Mouse (Mus musculus) layer of hippocampus, adult 6 months (tissue): ENCODE results near the gene Pdgfd. TPM values are rescaled to one million over a fixed set of nuclear protein-coding genes. Genes with fewer than 3 reads are reported as not detected.

ENCODE experiments used
- long read RNA-seq, 2 experiments: library from polyadenylated mRNA; unstranded; transcript quantifications; one replicate each; pipeline ENCODE4 v2.0.0; 2019 to 2020
- polyA plus RNA-seq: library from polyadenylated mRNA; unstranded; fragments of <200 nt; fragmentation: Nextera tagmentation; gene quantifications from 2 replicates; pipeline ENCODE4 v1.2.3, GENCODE M21; 2021

The Pdgfd gene
- 3.4 and 4.8 TPM in 2 replicates for polyA plus RNA-seq
- long read RNA-seq, experiment 1, transcript Pdgfd-201 (7 exons, 3,131 nt): major isoform, 6 of 8 reads
- long read RNA-seq, experiment 1, partial matches to known transcripts: 1 of 8 reads
- long read RNA-seq, experiment 1, other reads (novel, unspliced or antisense): 1 of 8 reads
- long read RNA-seq, experiment 2, transcript Pdgfd-203 (6 exons, 2,862 nt): minor isoform, 7 of 35 reads
- long read RNA-seq, experiment 2, transcript Pdgfd-201 (7 exons, 3,131 nt): minor isoform, 10 of 35 reads
- long read RNA-seq, experiment 2, transcript Pdgfd-202 (7 exons, 1,795 nt): major isoform, 12 of 35 reads
- long read RNA-seq, experiment 2, partial matches to known transcripts: 0 of 35 reads
- long read RNA-seq, experiment 2, other reads (novel, unspliced or antisense): 6 of 35 reads

DNA sequence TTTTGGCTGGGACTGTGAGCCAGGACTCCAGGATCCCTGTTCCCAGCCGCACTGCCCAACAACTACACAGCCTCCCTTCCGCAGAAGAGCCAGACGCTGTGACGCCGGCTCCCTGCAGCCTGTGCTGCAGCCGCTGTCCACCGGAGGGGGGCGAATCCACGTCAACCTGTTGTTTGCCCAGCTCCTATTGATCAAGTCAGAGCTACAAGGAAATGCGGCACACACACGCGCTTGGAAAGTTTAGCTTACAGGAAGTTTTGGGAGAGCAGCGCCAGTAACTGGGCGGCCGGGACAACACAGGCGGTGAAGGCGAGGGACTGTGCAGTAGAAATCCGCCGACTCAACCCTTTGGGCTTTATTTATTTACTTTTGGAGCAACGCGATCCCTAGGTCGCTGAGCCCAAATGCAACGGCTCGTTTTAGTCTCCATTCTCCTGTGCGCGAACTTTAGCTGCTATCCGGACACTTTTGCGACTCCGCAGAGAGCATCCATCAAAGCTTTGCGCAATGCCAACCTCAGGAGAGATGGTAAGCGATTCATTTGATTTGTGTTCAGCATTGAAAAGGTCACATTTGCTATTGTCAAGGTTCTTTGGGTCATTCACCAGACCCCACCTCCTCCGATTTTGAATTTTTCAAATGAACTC, at the start of gene Pdgfd:
TSS of gene Pdgfd (plus strand) at position 194 of the 647 bp plus-strand sequence.

DNA sequence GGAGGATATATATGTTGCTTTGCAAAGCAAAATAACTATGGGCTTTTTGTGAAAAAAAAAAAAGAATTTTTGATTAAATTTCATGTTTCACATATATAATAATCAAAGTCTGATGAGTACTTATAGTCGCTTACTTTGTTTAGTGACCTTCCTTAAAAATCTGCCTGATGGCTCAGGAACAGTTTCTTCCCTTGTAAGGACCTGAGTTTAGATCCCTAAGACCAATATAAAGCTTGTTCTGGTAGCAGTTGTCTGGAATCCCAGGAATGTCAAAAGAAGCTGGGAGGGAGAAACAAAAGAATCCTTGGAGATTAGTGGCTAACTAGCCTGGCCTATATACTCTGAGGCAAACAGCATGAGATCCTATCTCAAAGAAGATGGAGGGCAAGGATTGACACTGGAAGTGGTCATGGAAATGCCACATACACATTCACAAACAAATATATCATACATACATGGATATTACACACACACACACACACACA, 101.5 kb downstream of the Pdgfd start, which contains the start of gene Ddi1:
TSS of gene Ddi1 (minus strand) at position 51 of the 485 bp plus-strand sequence.

Other genes with a start within 250 kb of the Pdgfd start
- not detected in 2 replicates for gene Ddi1, start 101.3 kb downstream of the Pdgfd start, polyA plus RNA-seq